Mouse (Mus musculus) gastrocnemius, adult 8-10 months (tissue): ENCODE results near the gene Scn9a. TPM values are rescaled to one million over a fixed set of nuclear protein-coding genes. Genes with fewer than 3 reads are reported as not detected.

Experiments
- DNase-seq, 2 experiments: peaks; one replicate each; pipeline ENCODE4 v3.0.0; 2022; ENCODE audit warnings: low spot score in 2 of 2
- total RNA-seq, 4 experiments: library from RNA; stranded (reverse); gene quantifications; 2 replicates each; pipeline ENCODE4 v1.2.4; 2022

Gene Scn9a
- total RNA-seq, 4 experiments from 2014 or later, result not detected

- DNase-seq, result no peak
These were observed 170.8 kb downstream of the Scn9a start for GRCm38 (mm10) chr2:66463916-66464315.

GRCm38 (mm10) chr2:66462458-66462857 lies 172.3 kb downstream of the Scn9a start:
- no peak for DNase-seq

- no peak for DNase-seq
These were observed 194.1 kb downstream of the Scn9a start, which contains the start of gene Scn1a for GRCm38 (mm10) chr2:66440711-66441110. Gene Scn1a (minus strand): TSS chr2:66440840.

- no peak for DNase-seq
These were observed 194.8 kb downstream of the Scn9a start for GRCm38 (mm10) chr2:66439764-66440471.

- no peak for DNase-seq
These were observed 198.5 kb downstream of the Scn9a start for GRCm38 (mm10) chr2:66436286-66436685.

Other genes with a start within 250 kb of the Scn9a start
- under 1 TPM in 3 of 4 experiments, not detected in 1; 0.07 to 0.13 (median 0.13) TPM for gene Scn1a, start 194.1 kb downstream of the Scn9a start, total RNA-seq
- 1 to 10 TPM; 1.5 to 2.8 (median 2.4) TPM for gene Scn7a, start 150.0 kb upstream of the Scn9a start, total RNA-seq